Mouse (Mus musculus): Measurements from ENCODE around the gene Thap2. TPM values are rescaled to one million over a fixed set of nuclear protein-coding genes. Genes with fewer than 3 reads are reported as not detected.

The Thap2 gene
- polyA plus RNA-seq, 1 experiment from 2014 or later = 24.1 TPM

GRCm38 (mm10) chr10:115342771-115343425, 41.3 kb downstream of the Thap2 start:
- Histone ChIP-seq H3K4me3 (replicated peaks; ENCODE audit: low read length) (no peak overlapping the region), H3K9ac (ENCODE audit: low read length) (no peak overlapping the region), H3K27ac (ENCODE audit: low read length) (no peak overlapping the region), H3K4me2 (ENCODE audit: low read depth, low read length) (no peak overlapping the region), H3K36me3 (ENCODE audit: control insufficient read depth, insufficient read depth, low read length) (peaks cover 4% of the 10 kb centered on the region; the same call in 1 of the 2 replicates), H3K4me1 (ENCODE audit: control insufficient read depth, insufficient read depth, low read length) (no peaks in the 10 kb centered on the region), H3K27me3 (ENCODE audit: control insufficient read depth, insufficient read depth, low read length) (no peaks in the 10 kb centered on the region), H3K9me3 (replicated peaks; ENCODE audit: control insufficient read depth, low read length) (no peaks in the 10 kb centered on the region)
- 75% methylated on average over 4 of the region's 4 CpGs for WGBS
- no peak for ATAC-seq (ENCODE audit: insufficient read depth, low FRiP score)

- Histone ChIP-seq H3K27ac (ENCODE audit: low read length) (no peak overlapping the region), H3K4me3 (replicated peaks; ENCODE audit: low read length) (no peak overlapping the region), H3K4me1 (ENCODE audit: control insufficient read depth, insufficient read depth, low read length) (no peaks in the 10 kb centered on the region), H3K27me3 (ENCODE audit: control insufficient read depth, insufficient read depth, low read length) (no peaks in the 10 kb centered on the region), H3K9me3 (replicated peaks; ENCODE audit: control insufficient read depth, low read length) (no peaks in the 10 kb centered on the region), H3K9ac (ENCODE audit: low read length) (no peak overlapping the region), H3K36me3 (ENCODE audit: control insufficient read depth, insufficient read depth, low read length) (no peaks in the 10 kb centered on the region; the same call in 1 of the 2 replicates), H3K4me2 (ENCODE audit: low read depth, low read length) (no peak overlapping the region)
- ATAC-seq (ENCODE audit: insufficient read depth, low FRiP score) = no peak
- WGBS = 91% methylated on average over 7 of the region's 7 CpGs
Measured at GRCm38 (mm10) chr10:115339820-115340328, 44.4 kb downstream of the Thap2 start.

- H3K4me3 ChIP-seq (replicated peaks; ENCODE audit: low read length) = no peak overlapping the region
- H3K9ac ChIP-seq (ENCODE audit: low read length) = no peak overlapping the region
- H3K36me3 ChIP-seq (ENCODE audit: control insufficient read depth, insufficient read depth, low read length) = no peaks in the 10 kb centered on the region; the same call in 1 of the 2 replicates
- ATAC-seq (ENCODE audit: insufficient read depth, low FRiP score) = no peak
- H3K27ac ChIP-seq (ENCODE audit: low read length) = no peak overlapping the region
- H3K4me1 ChIP-seq (ENCODE audit: control insufficient read depth, insufficient read depth, low read length) = no peaks in the 10 kb centered on the region
- H3K27me3 ChIP-seq (ENCODE audit: control insufficient read depth, insufficient read depth, low read length) = no peaks in the 10 kb centered on the region
- H3K4me2 ChIP-seq (ENCODE audit: low read depth, low read length) = no peak overlapping the region
- H3K9me3 ChIP-seq (replicated peaks; ENCODE audit: control insufficient read depth, low read length) = no peaks in the 10 kb centered on the region
- 76% methylated on average over 4 of the region's 4 CpGs for WGBS
Measured at GRCm38 (mm10) chr10:115336901-115337300, 47.3 kb downstream of the Thap2 start.

GRCm38 (mm10) chr10:115333528-115333927, 50.7 kb downstream of the Thap2 start:
- Histone ChIP-seq H3K4me1 (ENCODE audit: control insufficient read depth, insufficient read depth, low read length) (no peaks in the 10 kb centered on the region), H3K4me3 (replicated peaks; ENCODE audit: low read length) (no peak overlapping the region), H3K9me3 (replicated peaks; ENCODE audit: control insufficient read depth, low read length) (no peaks in the 10 kb centered on the region), H3K36me3 (ENCODE audit: control insufficient read depth, insufficient read depth, low read length) (no peaks in the 10 kb centered on the region), H3K9ac (ENCODE audit: low read length) (no peak overlapping the region), H3K4me2 (ENCODE audit: low read depth, low read length) (no peak overlapping the region), H3K27me3 (ENCODE audit: control insufficient read depth, insufficient read depth, low read length) (no peaks in the 10 kb centered on the region), H3K27ac (ENCODE audit: low read length) (no peak overlapping the region)
- 66% methylated on average over 9 of the region's 9 CpGs for WGBS
- ATAC-seq (ENCODE audit: insufficient read depth, low FRiP score) = no peak

GRCm38 (mm10) chr10:115332997-115333396, 51.2 kb downstream of the Thap2 start:
- no peak overlapping the region for H3K9ac ChIP-seq (ENCODE audit: low read length)
- H3K4me1 ChIP-seq (ENCODE audit: control insufficient read depth, insufficient read depth, low read length) = no peaks in the 10 kb centered on the region
- no peak for ATAC-seq (ENCODE audit: insufficient read depth, low FRiP score)
- no peaks in the 10 kb centered on the region for H3K27me3 ChIP-seq (ENCODE audit: control insufficient read depth, insufficient read depth, low read length)
- H3K36me3 ChIP-seq (ENCODE audit: control insufficient read depth, insufficient read depth, low read length) = no peaks in the 10 kb centered on the region
- H3K4me3 ChIP-seq (replicated peaks; ENCODE audit: low read length) = no peak overlapping the region
- no peak overlapping the region for H3K27ac ChIP-seq (ENCODE audit: low read length)
- H3K4me2 ChIP-seq (ENCODE audit: low read depth, low read length) = no peak overlapping the region
- 85% methylated on average over 4 of the region's 4 CpGs for WGBS
- no peaks in the 10 kb centered on the region for H3K9me3 ChIP-seq (replicated peaks; ENCODE audit: control insufficient read depth, low read length)

GRCm38 (mm10) chr10:115332420-115332952, 51.8 kb downstream of the Thap2 start:
- 76% methylated on average over 8 of the region's 8 CpGs for WGBS
- Histone ChIP-seq H3K4me1 (ENCODE audit: control insufficient read depth, insufficient read depth, low read length) (no peaks in the 10 kb centered on the region), H3K9me3 (replicated peaks; ENCODE audit: control insufficient read depth, low read length) (no peaks in the 10 kb centered on the region), H3K36me3 (ENCODE audit: control insufficient read depth, insufficient read depth, low read length) (no peaks in the 10 kb centered on the region), H3K4me2 (ENCODE audit: low read depth, low read length) (no peak overlapping the region), H3K27ac (ENCODE audit: low read length) (no peak overlapping the region), H3K27me3 (ENCODE audit: control insufficient read depth, insufficient read depth, low read length) (no peaks in the 10 kb centered on the region), H3K9ac (ENCODE audit: low read length) (no peak overlapping the region), H3K4me3 (replicated peaks; ENCODE audit: low read length) (no peak overlapping the region)
- no peak for ATAC-seq (ENCODE audit: insufficient read depth, low FRiP score)

- Histone ChIP-seq H3K4me1 (ENCODE audit: control insufficient read depth, insufficient read depth, low read length) (no peaks in the 10 kb centered on the region), H3K36me3 (ENCODE audit: control insufficient read depth, insufficient read depth, low read length) (no peaks in the 10 kb centered on the region), H3K27me3 (ENCODE audit: control insufficient read depth, insufficient read depth, low read length) (no peaks in the 10 kb centered on the region), H3K9ac (ENCODE audit: low read length) (no peak overlapping the region), H3K4me3 (replicated peaks; ENCODE audit: low read length) (no peak overlapping the region), H3K9me3 (replicated peaks; ENCODE audit: control insufficient read depth, low read length) (no peaks in the 10 kb centered on the region), H3K27ac (ENCODE audit: low read length) (no peak overlapping the region), H3K4me2 (ENCODE audit: low read depth, low read length) (no peak overlapping the region)
- ATAC-seq (ENCODE audit: insufficient read depth, low FRiP score) = no peak
- WGBS = 73% methylated on average over 3 of the region's 3 CpGs
Measured at GRCm38 (mm10) chr10:115329010-115329530, 55.2 kb downstream of the Thap2 start.

- 69% methylated on average over 6 of the region's 6 CpGs for WGBS
- no peak overlapping the region for H3K9ac ChIP-seq (ENCODE audit: low read length)
- H3K27me3 ChIP-seq (ENCODE audit: control insufficient read depth, insufficient read depth, low read length) = no peaks in the 10 kb centered on the region
- H3K9me3 ChIP-seq (replicated peaks; ENCODE audit: control insufficient read depth, low read length) = no peaks in the 10 kb centered on the region
- H3K36me3 ChIP-seq (ENCODE audit: control insufficient read depth, insufficient read depth, low read length) = no peaks in the 10 kb centered on the region
- no peak overlapping the region for H3K4me2 ChIP-seq (ENCODE audit: low read depth, low read length)
- H3K27ac ChIP-seq (ENCODE audit: low read length) = no peak overlapping the region
- ATAC-seq (ENCODE audit: insufficient read depth, low FRiP score) = no peak
- no peaks in the 10 kb centered on the region for H3K4me1 ChIP-seq (ENCODE audit: control insufficient read depth, insufficient read depth, low read length)
- H3K4me3 ChIP-seq (replicated peaks; ENCODE audit: low read length) = no peak overlapping the region
Measured at GRCm38 (mm10) chr10:115328514-115328913, 55.7 kb downstream of the Thap2 start.

GRCm38 (mm10) chr10:115323295-115323694, 60.9 kb downstream of the Thap2 start:
- WGBS = 7% methylated on average over 6 of the region's 6 CpGs
- H3K9me3 ChIP-seq (replicated peaks; ENCODE audit: control insufficient read depth, low read length) = no peaks in the 10 kb centered on the region
- no peak for ATAC-seq (ENCODE audit: insufficient read depth, low FRiP score)
- no peak overlapping the region for H3K4me3 ChIP-seq (replicated peaks; ENCODE audit: low read length)
- H3K9ac ChIP-seq (ENCODE audit: low read length) = no peak overlapping the region
- H3K27ac ChIP-seq (ENCODE audit: low read length) = no peak overlapping the region
- H3K4me1 ChIP-seq (ENCODE audit: control insufficient read depth, insufficient read depth, low read length) = no peaks in the 10 kb centered on the region
- H3K4me2 ChIP-seq (ENCODE audit: low read depth, low read length) = no peak overlapping the region
- no peaks in the 10 kb centered on the region for H3K36me3 ChIP-seq (ENCODE audit: control insufficient read depth, insufficient read depth, low read length)
- no peaks in the 10 kb centered on the region for H3K27me3 ChIP-seq (ENCODE audit: control insufficient read depth, insufficient read depth, low read length)

Data from stomach, embryonic 16.5 days (tissue).